Mouse (Mus musculus) heart, embryonic 15.5 days (tissue): ENCODE measurements around the gene Ifitm7. TPM values are rescaled to one million over a fixed set of nuclear protein-coding genes. Genes with fewer than 3 reads are reported as not detected.

Source experiments
- polyA plus RNA-seq: library from polyadenylated mRNA; unstranded; fragments of >200 nt; fragmentation: Nextera tagmentation; extraction: Ambion mirVana; gene quantifications from 2 replicates; pipeline ENCODE4 v1.2.1, GENCODE M21; 2015

Ifitm7 gene
- polyA plus RNA-seq, 1 experiment from 2014 or later = not detected

Other genes starting within 250 kb of the Ifitm7 start
- 47.0 and 50.1 TPM in 2 replicates for gene Rrn3, start 206.2 kb downstream of the Ifitm7 start, polyA plus RNA-seq
- 138 and 145 TPM in 2 replicates for gene Ntan1, start 168.0 kb downstream of the Ifitm7 start, polyA plus RNA-seq
- 55.0 and 66.0 TPM in 2 replicates for gene Pdxdc1, start 83.8 kb downstream of the Ifitm7 start, polyA plus RNA-seq
- 2.0 and 2.7 TPM in 2 replicates for gene Mpv17l, start 83.7 kb downstream of the Ifitm7 start, polyA plus RNA-seq
- gene 2900011O08Rik, start 284 bp downstream of the Ifitm7 start, polyA plus RNA-seq = 0.79 and 1.2 TPM in 2 replicates
- gene Nde1, start 176.4 kb upstream of the Ifitm7 start, polyA plus RNA-seq = 63.0 and 74.3 TPM in 2 replicates
- 9.5 and 9.7 TPM in 2 replicates for gene Marf1, start 176.5 kb upstream of the Ifitm7 start, polyA plus RNA-seq